Mouse (Mus musculus): ENCODE measurements around the gene 2610318N02Rik. TPM values are rescaled to one million over a fixed set of nuclear protein-coding genes. Genes with fewer than 3 reads are reported as not detected.
A peak's percentile ranks its signal among the peaks of the same experiment; 100 is the strongest.
"Not testable (repeated sequence)": the region's sequence is repeated elsewhere in the genome, so short reads cannot be mapped to it uniquely, and the experiment has no call there.

Gene 2610318N02Rik
- 71.6 and 73.8 TPM in 2 replicates for polyA plus RNA-seq (2016; fragmentation: Nextera tagmentation; extraction: Ambion mirVana)

GRCm38 (mm10) chr16:17124871-17125520 lies at the start of gene 2610318N02Rik:
TSS of gene 2610318N02Rik (minus strand) at chr16:17125167.
- WGBS, result under 1% methylated on average over 25 of the region's 25 CpGs
- peak; percentile 94 for ATAC-seq (ENCODE audit: low FRiP score, low read depth)
- H3K9me3 ChIP-seq, result no peaks in the 10 kb centered on the region
- peak within 1 kb of the TSS; percentile 76 for H3K9ac ChIP-seq (replicated peaks)
- peak within 1 kb of the TSS; percentile 82 for H3K4me2 ChIP-seq (replicated peaks)
- H3K4me3 ChIP-seq, result peak within 1 kb of the TSS; percentile 48
- peaks cover 19% of the 10 kb centered on the region for H3K36me3 ChIP-seq
- peaks cover 37% of the 10 kb centered on the region for H3K4me1 ChIP-seq
- peak within 1 kb of the TSS; percentile 66 for H3K27ac ChIP-seq (replicated peaks)
- H3K27me3 ChIP-seq, result no peaks in the 10 kb centered on the region

- WGBS, result 90% methylated on average over 5 of the region's 5 CpGs
- no peak overlapping the region for H3K27ac ChIP-seq (replicated peaks)
- no peaks in the 10 kb centered on the region for H3K4me1 ChIP-seq
- H3K4me3 ChIP-seq, result no peak overlapping the region
- peaks cover 49% of the 10 kb centered on the region for H3K36me3 ChIP-seq
- H3K9ac ChIP-seq (replicated peaks), result no peak overlapping the region
- no peak for ATAC-seq (ENCODE audit: low FRiP score, low read depth)
- H3K27me3 ChIP-seq, result no peaks in the 10 kb centered on the region
- no peaks in the 10 kb centered on the region for H3K9me3 ChIP-seq
- no peak overlapping the region for H3K4me2 ChIP-seq (replicated peaks)
These were observed 43.1 kb upstream of the 2610318N02Rik start for GRCm38 (mm10) chr16:17168049-17168448.

- H3K9ac ChIP-seq (replicated peaks), result no peak overlapping the region
- no peaks in the 10 kb centered on the region for H3K4me1 ChIP-seq
- peaks cover 46% of the 10 kb centered on the region for H3K36me3 ChIP-seq
- H3K27ac ChIP-seq (replicated peaks), result no peak overlapping the region
- no peaks in the 10 kb centered on the region for H3K9me3 ChIP-seq
- H3K4me3 ChIP-seq, result no peak overlapping the region
- no peak overlapping the region for H3K4me2 ChIP-seq (replicated peaks)
- no peak for ATAC-seq (ENCODE audit: low FRiP score, low read depth)
- H3K27me3 ChIP-seq, result no peaks in the 10 kb centered on the region
These were observed 42.2 kb upstream of the 2610318N02Rik start for GRCm38 (mm10) chr16:17167179-17167578.

GRCm38 (mm10) chr16:17165478-17165877 lies 40.5 kb upstream of the 2610318N02Rik start:
- peaks cover 37% of the 10 kb centered on the region for H3K36me3 ChIP-seq
- not testable (repeated sequence) for H3K4me3 ChIP-seq; H3K4me2 ChIP-seq (replicated peaks); H3K9ac ChIP-seq (replicated peaks); H3K9me3 ChIP-seq; ATAC-seq (ENCODE audit: low FRiP score, low read depth); H3K27ac ChIP-seq (replicated peaks); H3K27me3 ChIP-seq; H3K4me1 ChIP-seq
- 95% methylated on average over 1 of the region's 1 CpGs for WGBS

- no peak for ATAC-seq (ENCODE audit: low FRiP score, low read depth)
- Histone ChIP-seq H3K36me3 (peaks cover 61% of the 10 kb centered on the region), H3K4me2 (replicated peaks) (no peak overlapping the region), H3K4me3 (no peak overlapping the region), H3K4me1 (no peaks in the 10 kb centered on the region), H3K27me3 (no peaks in the 10 kb centered on the region), H3K27ac (replicated peaks) (no peak overlapping the region), H3K9me3 (no peaks in the 10 kb centered on the region), H3K9ac (replicated peaks) (no peak overlapping the region)
- 93% methylated on average over 2 of the region's 2 CpGs for WGBS
These were observed 29.4 kb upstream of the 2610318N02Rik start for GRCm38 (mm10) chr16:17154346-17154745.

GRCm38 (mm10) chr16:17151874-17152273 lies 26.9 kb upstream of the 2610318N02Rik start:
- Histone ChIP-seq H3K27ac (replicated peaks) (no peak overlapping the region), H3K27me3 (peaks cover 20% of the 10 kb centered on the region), H3K36me3 (peaks cover 41% of the 10 kb centered on the region), H3K4me1 (peaks cover 12% of the 10 kb centered on the region; the same call in 1 of the 2 replicates), H3K4me2 (replicated peaks) (no peak overlapping the region), H3K9ac (replicated peaks) (no peak overlapping the region), H3K4me3 (no peak overlapping the region), H3K9me3 (no peaks in the 10 kb centered on the region)
- 96% methylated on average over 4 of the region's 4 CpGs for WGBS
- ATAC-seq (ENCODE audit: low FRiP score, low read depth), result no peak

- no peak overlapping the region for H3K9ac ChIP-seq (replicated peaks)
- peaks cover 34% of the 10 kb centered on the region for H3K36me3 ChIP-seq
- peaks cover 20% of the 10 kb centered on the region for H3K27me3 ChIP-seq
- H3K27ac ChIP-seq (replicated peaks), result no peak overlapping the region
- ATAC-seq (ENCODE audit: low FRiP score, low read depth), result no peak
- H3K9me3 ChIP-seq, result no peaks in the 10 kb centered on the region
- H3K4me1 ChIP-seq, result peaks cover 12% of the 10 kb centered on the region; the same call in 1 of the 2 replicates
- WGBS, result 85% methylated on average over 7 of the region's 7 CpGs
- H3K4me3 ChIP-seq, result no peak overlapping the region
- no peak overlapping the region for H3K4me2 ChIP-seq (replicated peaks)
These were observed 25.7 kb upstream of the 2610318N02Rik start for GRCm38 (mm10) chr16:17150520-17151258.

GRCm38 (mm10) chr16:17148084-17148483 lies 23.1 kb upstream of the 2610318N02Rik start:
- Histone ChIP-seq H3K4me2 (replicated peaks) (peak overlapping the region; percentile 95), H3K9ac (replicated peaks) (peak overlapping the region; percentile 59), H3K4me1 (peaks cover 12% of the 10 kb centered on the region; the same call in 1 of the 2 replicates), H3K9me3 (no peaks in the 10 kb centered on the region), H3K36me3 (peaks cover 17% of the 10 kb centered on the region), H3K27me3 (peaks cover 20% of the 10 kb centered on the region), H3K4me3 (peak overlapping the region; percentile 54), H3K27ac (replicated peaks) (no peak overlapping the region)
- 6% methylated on average over 16 of the region's 16 CpGs for WGBS
- peak; percentile 3; the same call in 1 of the 2 replicates for ATAC-seq (ENCODE audit: low FRiP score, low read depth)

GRCm38 (mm10) chr16:17147391-17147929 lies 22.5 kb upstream of the 2610318N02Rik start:
- WGBS, result 1% methylated on average over 41 of the region's 41 CpGs
- H3K36me3 ChIP-seq, result peaks cover 11% of the 10 kb centered on the region
- peak overlapping the region; percentile 95 for H3K4me2 ChIP-seq (replicated peaks)
- no peaks in the 10 kb centered on the region for H3K9me3 ChIP-seq
- ATAC-seq (ENCODE audit: low FRiP score, low read depth), result peak; percentile 39
- H3K27me3 ChIP-seq, result peaks cover 20% of the 10 kb centered on the region
- H3K4me3 ChIP-seq, result peak overlapping the region; percentile 54
- H3K9ac ChIP-seq (replicated peaks), result peak overlapping the region; percentile 59
- no peak overlapping the region for H3K27ac ChIP-seq (replicated peaks)
- peaks cover 12% of the 10 kb centered on the region; the same call in 1 of the 2 replicates for H3K4me1 ChIP-seq

GRCm38 (mm10) chr16:17146772-17147235 lies 21.8 kb upstream of the 2610318N02Rik start, which contains the start of gene Ccdc116:
TSS of gene Ccdc116 (minus strand) at chr16:17147229.
- H3K4me1 ChIP-seq, result peaks cover 12% of the 10 kb centered on the region; the same call in 1 of the 2 replicates
- H3K4me2 ChIP-seq (replicated peaks), result peak within 1 kb of the TSS; percentile 95
- under 1% methylated on average over 34 of the region's 34 CpGs for whole genome bisulfite sequencing
- H3K36me3 ChIP-seq, result peaks cover 5% of the 10 kb centered on the region; the same call in 1 of the 2 replicates
- peaks cover 20% of the 10 kb centered on the region for H3K27me3 ChIP-seq
- peak within 1 kb of the TSS; percentile 54 for H3K4me3 ChIP-seq
- no peaks in the 10 kb centered on the region for H3K9me3 ChIP-seq
- H3K27ac ChIP-seq (replicated peaks), result no peak within 1 kb of the TSS
- H3K9ac ChIP-seq (replicated peaks), result peak within 1 kb of the TSS; percentile 59
- peak; percentile 86 for ATAC-seq (ENCODE audit: low FRiP score, low read depth)

GRCm38 (mm10) chr16:17144339-17144738 lies 19.4 kb upstream of the 2610318N02Rik start, which contains the start of gene Ydjc:
TSS of gene Ydjc (plus strand) at chr16:17144621.
- WGBS, result 17% methylated on average over 7 of the region's 7 CpGs
- H3K27ac ChIP-seq (replicated peaks), result no peak within 1 kb of the TSS
- no peak for ATAC-seq (ENCODE audit: low FRiP score, low read depth)
- H3K4me3 ChIP-seq, result no peak within 1 kb of the TSS
- peaks cover 20% of the 10 kb centered on the region for H3K27me3 ChIP-seq
- no peaks in the 10 kb centered on the region for H3K36me3 ChIP-seq
- H3K9me3 ChIP-seq, result no peaks in the 10 kb centered on the region
- H3K4me2 ChIP-seq (replicated peaks), result no peak within 1 kb of the TSS
- H3K4me1 ChIP-seq, result peaks cover 12% of the 10 kb centered on the region; the same call in 1 of the 2 replicates
- H3K9ac ChIP-seq (replicated peaks), result no peak within 1 kb of the TSS

GRCm38 (mm10) chr16:17137355-17137754 lies 12.4 kb upstream of the 2610318N02Rik start:
- no peak overlapping the region for H3K9ac ChIP-seq (replicated peaks)
- no peak for ATAC-seq (ENCODE audit: low FRiP score, low read depth)
- H3K9me3 ChIP-seq, result no peaks in the 10 kb centered on the region
- no peaks in the 10 kb centered on the region for H3K36me3 ChIP-seq
- H3K4me3 ChIP-seq, result no peak overlapping the region
- H3K27ac ChIP-seq (replicated peaks), result no peak overlapping the region
- H3K4me1 ChIP-seq, result peaks cover 4% of the 10 kb centered on the region
- no peaks in the 10 kb centered on the region for H3K27me3 ChIP-seq
- no peak overlapping the region for H3K4me2 ChIP-seq (replicated peaks)
- WGBS, result 87% methylated on average over 15 of the region's 15 CpGs
